Mouse (Mus musculus) forebrain, embryonic 11.5 days (tissue): ENCODE results near the gene Rbmy. TPM values are rescaled to one million over a fixed set of nuclear protein-coding genes. Genes with fewer than 3 reads are reported as not detected.
"Not testable (repeated sequence)": the region's sequence is repeated elsewhere in the genome, so short reads cannot be mapped to it uniquely, and the experiment has no call there.

Experiments
- ATAC-seq: fragments of 200-750 bp; cut with Nextera tagmentation; replicated peaks from 2 replicates; pipeline ENCODE4 v1.8.0; 2017; ENCODE audit warnings: moderate TSS enrichment; ENCODE audit not compliant: low FRiP score
- DNase-seq: peaks from one replicate; pipeline ENCODE4 v3.0.0-alpha.2; 2017; ENCODE audit warnings: low spot score
- H3K27ac ChIP-seq: fragments of 300-500 bp; sonication (generic); 2 replicates; pipeline ENCODE4 v1.5.1; 2014; ENCODE audit warnings: low read depth, low read length
- H3K27me3 ChIP-seq: fragments of 300-500 bp; sonication (generic); 2 replicates; pipeline ENCODE4 v1.6.1; 2014; ENCODE audit warnings: mild to moderate bottlenecking, low read length, mixed read lengths; ENCODE audit not compliant: control insufficient read depth, insufficient read depth
- H3K36me3 ChIP-seq: fragments of 300-500 bp; sonication (generic); 2 replicates; pipeline ENCODE4 v1.6.1; 2014; ENCODE audit warnings: mild to moderate bottlenecking, low read length, moderate library complexity, mixed read lengths; ENCODE audit not compliant: control insufficient read depth, insufficient read depth
- H3K4me1 ChIP-seq: fragments of 300-500 bp; sonication (generic); replicated peaks from 2 replicates; pipeline ENCODE4 v1.6.1; 2014; ENCODE audit warnings: low read length, mixed read lengths; ENCODE audit not compliant: control insufficient read depth, insufficient read depth
- H3K4me2 ChIP-seq: fragments of 300-500 bp; sonication (generic); 2 replicates; pipeline ENCODE4 v1.6.1; 2014; ENCODE audit warnings: low read depth, mild to moderate bottlenecking, low read length, moderate library complexity, mixed read lengths; ENCODE audit not compliant: severe bottlenecking
- H3K4me3 ChIP-seq: fragments of 300-500 bp; sonication (generic); 2 replicates; pipeline ENCODE4 v1.5.1; 2014; ENCODE audit warnings: low read depth, low read length
- H3K9ac ChIP-seq: fragments of 300-500 bp; sonication (generic); 2 replicates; pipeline ENCODE4 v1.6.1; 2014; ENCODE audit warnings: low read length
- H3K9me3 ChIP-seq: fragments of 300-500 bp; sonication (generic); 2 replicates; pipeline ENCODE4 v1.6.1; 2016; ENCODE audit warnings: low read length, mixed read lengths; ENCODE audit not compliant: control insufficient read depth
- WGBS: fragments of 180-500 bp; shearing (Covaris S2); extraction: QIAGEN DNeasy Blood & Tissue Kit; methylation state at CpG from one replicate; pipeline ENCODE4 v1.1.7; 2014; 5-methylcytosine and 5-hydroxymethylcytosine counted together
- polyA plus RNA-seq: library from polyadenylated mRNA; unstranded; fragments of >200 nt; fragmentation: Nextera tagmentation; extraction: Ambion mirVana; gene quantifications from 2 replicates; pipeline ENCODE4 v1.2.1, GENCODE M21; 2014

Rbmy gene
- polyA plus RNA-seq = not detected in 2 replicates

DNA sequence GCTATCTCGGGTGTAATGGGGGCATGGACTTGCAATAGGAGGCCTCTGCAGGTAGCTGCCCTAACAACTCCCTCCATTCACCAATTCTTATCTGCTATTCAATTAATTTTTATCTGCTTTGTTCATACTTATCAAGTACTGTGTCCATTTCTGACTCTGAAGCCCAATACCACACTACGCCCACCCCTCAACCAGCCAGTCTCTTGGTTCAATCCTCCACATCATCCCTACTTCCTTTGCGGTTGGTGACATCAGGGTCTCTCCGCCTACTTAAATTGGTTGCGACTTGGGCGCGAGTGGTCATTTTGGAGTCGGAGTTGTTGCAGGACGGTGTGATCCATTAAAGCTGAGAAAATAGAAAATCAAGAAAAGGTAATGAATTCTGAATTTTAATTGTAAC lies at the start of gene Rbmy, which contains the start of gene Gm10256:
Rbmy (plus strand) TSS at position 301 of the 400 bp plus-strand sequence.
Gm10256 (plus strand) TSS at position 320 of the 400 bp plus-strand sequence.
- not testable (repeated sequence) for H3K27me3 ChIP-seq, ATAC-seq, H3K4me3 ChIP-seq, H3K9ac ChIP-seq, H3K9me3 ChIP-seq, H3K4me1 ChIP-seq, H3K36me3 ChIP-seq, H3K27ac ChIP-seq, DNase-seq, H3K4me2 ChIP-seq
- WGBS = no CpG with 5 or more reads among the region's 9 CpGs

DNA sequence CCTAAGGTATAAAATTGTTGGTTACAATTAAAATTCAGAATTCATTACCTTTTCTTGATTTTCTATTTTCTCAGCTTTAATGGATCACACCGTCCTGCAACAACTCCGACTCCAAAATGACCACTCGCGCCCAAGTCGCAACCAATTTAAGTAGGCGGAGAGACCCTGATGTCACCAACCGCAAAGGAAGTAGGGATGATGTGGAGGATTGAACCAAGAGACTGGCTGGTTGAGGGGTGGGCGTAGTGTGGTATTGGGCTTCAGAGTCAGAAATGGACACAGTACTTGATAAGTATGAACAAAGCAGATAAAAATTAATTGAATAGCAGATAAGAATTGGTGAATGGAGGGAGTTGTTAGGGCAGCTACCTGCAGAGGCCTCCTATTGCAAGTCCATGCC lies 34.4 kb upstream of the Rbmy start, which contains the start of gene Gm4064:
Gm4064 (minus strand) TSS at position 101 of the 400 bp plus-strand sequence.
- not testable (repeated sequence) for H3K27me3 ChIP-seq, H3K36me3 ChIP-seq, H3K4me2 ChIP-seq, H3K27ac ChIP-seq, H3K4me3 ChIP-seq, H3K4me1 ChIP-seq, H3K9ac ChIP-seq, ATAC-seq, DNase-seq, H3K9me3 ChIP-seq
- WGBS = no CpG with 5 or more reads among the region's 8 CpGs

Other genes starting within 250 kb of the Rbmy start
- not detected in 2 replicates for gene H2al2c, start 231.6 kb upstream of the Rbmy start, polyA plus RNA-seq
- gene Sry, start 167.0 kb upstream of the Rbmy start, polyA plus RNA-seq = not detected in 2 replicates
- not detected in 2 replicates for gene H2al2b, start 110.0 kb upstream of the Rbmy start, polyA plus RNA-seq
- not detected in 2 replicates for gene Gm4064, start 34.5 kb upstream of the Rbmy start, polyA plus RNA-seq
- gene Gm10256, start within 50 bp of the Rbmy start, polyA plus RNA-seq = not detected in 2 replicates
- 0.25 TPM in 1 of 2 replicates, not detected in the other for gene Gm10352, start 70.3 kb downstream of the Rbmy start, polyA plus RNA-seq
- gene Gm29289, start 101.9 kb downstream of the Rbmy start, polyA plus RNA-seq = not detected in 2 replicates